Mouse (Mus musculus): ENCODE data around the gene Slit1.
A peak's percentile ranks its signal among the peaks of the same experiment; 100 is the strongest.

DNA sequence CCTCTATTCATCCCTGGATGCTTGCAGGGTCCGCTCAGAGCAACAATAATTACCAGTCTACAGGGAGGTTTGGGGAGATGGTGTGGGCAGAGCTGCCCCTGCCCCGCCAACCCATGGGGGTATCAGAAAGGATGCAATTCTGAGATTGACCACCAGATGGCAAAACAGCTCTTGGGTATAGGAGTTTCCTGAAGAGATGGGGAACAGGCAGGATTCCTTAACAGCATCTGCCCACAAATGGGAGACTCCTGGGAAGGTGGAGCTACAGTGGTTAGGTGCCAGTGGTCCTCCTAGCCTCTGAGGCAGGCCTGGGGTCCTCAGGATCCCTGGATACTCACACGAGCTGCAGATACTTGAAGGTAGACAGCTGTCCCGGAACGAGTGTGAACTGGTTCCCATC lies 113.9 kb downstream of the Slit1 start:
- no peak for TF ChIP-seq POLR2A (IDR thresholded peaks at IDR 0.05; ENCODE audit: insufficient read depth, low read depth, low read length)
- peak; percentile 57 for TF ChIP-seq CTCF (IDR thresholded peaks at IDR 0.05; ENCODE audit: insufficient read depth, low read depth, low read length)
